Mouse (Mus musculus): Measurements from ENCODE around the gene Snapc4. TPM values are rescaled to one million over a fixed set of nuclear protein-coding genes. Genes with fewer than 3 reads are reported as not detected.
A peak's percentile ranks its signal among the peaks of the same experiment; 100 is the strongest.

Snapc4 gene
- polyA plus RNA-seq, 1 experiment from 2014 or later: 14.8 TPM

- Histone ChIP-seq H3K4me3 (ENCODE audit: low read length) (no peak overlapping the region), H3K36me3 (ENCODE audit: control insufficient read depth, insufficient read depth) (peaks cover 21% of the 10 kb centered on the region), H3K27me3 (ENCODE audit: control insufficient read depth, insufficient read depth, low read length) (no peaks in the 10 kb centered on the region), H3K9ac (ENCODE audit: low read length) (no peak overlapping the region), H3K27ac (ENCODE audit: low read length) (no peak overlapping the region), H3K4me1 (ENCODE audit: control insufficient read depth, insufficient read depth, low read length) (peaks cover 16% of the 10 kb centered on the region), H3K9me3 (replicated peaks; ENCODE audit: control insufficient read depth, low read length) (no peaks in the 10 kb centered on the region), H3K4me2 (ENCODE audit: low read depth, low read length) (no peak overlapping the region)
- whole genome bisulfite sequencing: 66% methylated on average over 5 of the region's 5 CpGs
- ATAC-seq (replicated peaks; ENCODE audit: extremely low read depth, insufficient read depth, low FRiP score): no peak
Observed at GRCm38 (mm10) chr2:26363481-26363880, 17.0 kb downstream of the Snapc4 start.

GRCm38 (mm10) chr2:26362991-26363390 lies 17.5 kb downstream of the Snapc4 start:
- Histone ChIP-seq H3K27ac (ENCODE audit: low read length) (no peak overlapping the region), H3K4me1 (ENCODE audit: control insufficient read depth, insufficient read depth, low read length) (peaks cover 16% of the 10 kb centered on the region), H3K36me3 (ENCODE audit: control insufficient read depth, insufficient read depth) (peaks cover 18% of the 10 kb centered on the region), H3K4me3 (ENCODE audit: low read length) (no peak overlapping the region), H3K9ac (ENCODE audit: low read length) (no peak overlapping the region), H3K9me3 (replicated peaks; ENCODE audit: control insufficient read depth, low read length) (no peaks in the 10 kb centered on the region), H3K27me3 (ENCODE audit: control insufficient read depth, insufficient read depth, low read length) (no peaks in the 10 kb centered on the region), H3K4me2 (ENCODE audit: low read depth, low read length) (no peak overlapping the region)
- no peak for ATAC-seq (replicated peaks; ENCODE audit: extremely low read depth, insufficient read depth, low FRiP score)
- WGBS: 83% methylated on average over 5 of the region's 5 CpGs

- 0 out of 2 replicates have a peak within 1 kb of the TSS, but pooled peaks have one; percentile 4 for H3K27ac ChIP-seq (ENCODE audit: low read length)
- H3K9ac ChIP-seq (ENCODE audit: low read length): no peak within 1 kb of the TSS
- H3K36me3 ChIP-seq (ENCODE audit: control insufficient read depth, insufficient read depth): no peaks in the 10 kb centered on the region
- no peaks in the 10 kb centered on the region for H3K27me3 ChIP-seq (ENCODE audit: control insufficient read depth, insufficient read depth, low read length)
- peaks cover 16% of the 10 kb centered on the region for H3K4me1 ChIP-seq (ENCODE audit: control insufficient read depth, insufficient read depth, low read length)
- ATAC-seq (replicated peaks; ENCODE audit: extremely low read depth, insufficient read depth, low FRiP score): no peak
- H3K4me3 ChIP-seq (ENCODE audit: low read length): no peak within 1 kb of the TSS
- no peak within 1 kb of the TSS for H3K4me2 ChIP-seq (ENCODE audit: low read depth, low read length)
- no peaks in the 10 kb centered on the region for H3K9me3 ChIP-seq (replicated peaks; ENCODE audit: control insufficient read depth, low read length)
- WGBS: 56% methylated on average over 3 of the region's 3 CpGs
Observed at GRCm38 (mm10) chr2:26360772-26361171, 19.7 kb downstream of the Snapc4 start, which contains the start of gene Card9. Gene Card9, minus strand, starts transcription at chr2:26360918.

GRCm38 (mm10) chr2:26359983-26360382 lies 20.5 kb downstream of the Snapc4 start:
- peak; percentile 25; the same call in 1 of the 2 replicates for ATAC-seq (replicated peaks; ENCODE audit: extremely low read depth, insufficient read depth, low FRiP score)
- no peaks in the 10 kb centered on the region for H3K27me3 ChIP-seq (ENCODE audit: control insufficient read depth, insufficient read depth, low read length)
- no peaks in the 10 kb centered on the region for H3K36me3 ChIP-seq (ENCODE audit: control insufficient read depth, insufficient read depth)
- H3K27ac ChIP-seq (ENCODE audit: low read length): 0 out of 2 replicates have a peak overlapping the region, but pooled peaks have one; percentile 4
- 54% methylated on average over 6 of the region's 6 CpGs for WGBS
- H3K9me3 ChIP-seq (replicated peaks; ENCODE audit: control insufficient read depth, low read length): no peaks in the 10 kb centered on the region
- no peak overlapping the region for H3K4me2 ChIP-seq (ENCODE audit: low read depth, low read length)
- no peak overlapping the region for H3K4me3 ChIP-seq (ENCODE audit: low read length)
- H3K4me1 ChIP-seq (ENCODE audit: control insufficient read depth, insufficient read depth, low read length): peaks cover 10% of the 10 kb centered on the region
- H3K9ac ChIP-seq (ENCODE audit: low read length): no peak overlapping the region

GRCm38 (mm10) chr2:26358667-26359320 lies 21.7 kb downstream of the Snapc4 start:
- no peak overlapping the region for H3K4me3 ChIP-seq (ENCODE audit: low read length)
- H3K27me3 ChIP-seq (ENCODE audit: control insufficient read depth, insufficient read depth, low read length): no peaks in the 10 kb centered on the region
- H3K4me1 ChIP-seq (ENCODE audit: control insufficient read depth, insufficient read depth, low read length): peaks cover 3% of the 10 kb centered on the region; the same call in 1 of the 2 replicates
- H3K9me3 ChIP-seq (replicated peaks; ENCODE audit: control insufficient read depth, low read length): no peaks in the 10 kb centered on the region
- H3K4me2 ChIP-seq (ENCODE audit: low read depth, low read length): no peak overlapping the region
- no peak overlapping the region for H3K27ac ChIP-seq (ENCODE audit: low read length)
- 84% methylated on average over 13 of the region's 13 CpGs for WGBS
- no peak overlapping the region for H3K9ac ChIP-seq (ENCODE audit: low read length)
- ATAC-seq (replicated peaks; ENCODE audit: extremely low read depth, insufficient read depth, low FRiP score): no peak
- H3K36me3 ChIP-seq (ENCODE audit: control insufficient read depth, insufficient read depth): no peaks in the 10 kb centered on the region

- Histone ChIP-seq H3K4me3 (ENCODE audit: low read length) (no peak overlapping the region), H3K36me3 (ENCODE audit: control insufficient read depth, insufficient read depth) (no peaks in the 10 kb centered on the region), H3K4me1 (ENCODE audit: control insufficient read depth, insufficient read depth, low read length) (peaks cover 7% of the 10 kb centered on the region), H3K4me2 (ENCODE audit: low read depth, low read length) (no peak overlapping the region), H3K9ac (ENCODE audit: low read length) (no peak overlapping the region), H3K9me3 (replicated peaks; ENCODE audit: control insufficient read depth, low read length) (no peaks in the 10 kb centered on the region), H3K27me3 (ENCODE audit: control insufficient read depth, insufficient read depth, low read length) (no peaks in the 10 kb centered on the region), H3K27ac (ENCODE audit: low read length) (no peak overlapping the region)
- no peak for ATAC-seq (replicated peaks; ENCODE audit: extremely low read depth, insufficient read depth, low FRiP score)
- 56% methylated on average over 15 of the region's 15 CpGs for whole genome bisulfite sequencing
Observed at GRCm38 (mm10) chr2:26357484-26357883, 23.0 kb downstream of the Snapc4 start.

- Histone ChIP-seq H3K4me2 (ENCODE audit: low read depth, low read length) (no peak overlapping the region), H3K4me1 (ENCODE audit: control insufficient read depth, insufficient read depth, low read length) (peaks cover 9% of the 10 kb centered on the region), H3K36me3 (ENCODE audit: control insufficient read depth, insufficient read depth) (no peaks in the 10 kb centered on the region), H3K4me3 (ENCODE audit: low read length) (no peak overlapping the region), H3K27ac (ENCODE audit: low read length) (no peak overlapping the region), H3K9me3 (replicated peaks; ENCODE audit: control insufficient read depth, low read length) (no peaks in the 10 kb centered on the region), H3K9ac (ENCODE audit: low read length) (no peak overlapping the region), H3K27me3 (ENCODE audit: control insufficient read depth, insufficient read depth, low read length) (no peaks in the 10 kb centered on the region)
- ATAC-seq (replicated peaks; ENCODE audit: extremely low read depth, insufficient read depth, low FRiP score): no peak
- 70% methylated on average over 7 of the region's 7 CpGs for WGBS
Observed at GRCm38 (mm10) chr2:26356678-26357077, 23.8 kb downstream of the Snapc4 start.

- H3K27ac ChIP-seq (ENCODE audit: low read length): no peak overlapping the region
- no peaks in the 10 kb centered on the region for H3K27me3 ChIP-seq (ENCODE audit: control insufficient read depth, insufficient read depth, low read length)
- H3K4me2 ChIP-seq (ENCODE audit: low read depth, low read length): no peak overlapping the region
- H3K9ac ChIP-seq (ENCODE audit: low read length): no peak overlapping the region
- no peak overlapping the region for H3K4me3 ChIP-seq (ENCODE audit: low read length)
- H3K4me1 ChIP-seq (ENCODE audit: control insufficient read depth, insufficient read depth, low read length): peaks cover 10% of the 10 kb centered on the region
- no peaks in the 10 kb centered on the region for H3K36me3 ChIP-seq (ENCODE audit: control insufficient read depth, insufficient read depth)
- WGBS: 76% methylated on average over 4 of the region's 4 CpGs
- no peak for ATAC-seq (replicated peaks; ENCODE audit: extremely low read depth, insufficient read depth, low FRiP score)
- H3K9me3 ChIP-seq (replicated peaks; ENCODE audit: control insufficient read depth, low read length): no peaks in the 10 kb centered on the region
Observed at GRCm38 (mm10) chr2:26356231-26356630, 24.2 kb downstream of the Snapc4 start.

- no peak for ATAC-seq (replicated peaks; ENCODE audit: extremely low read depth, insufficient read depth, low FRiP score)
- no peaks in the 10 kb centered on the region for H3K9me3 ChIP-seq (replicated peaks; ENCODE audit: control insufficient read depth, low read length)
- WGBS: 88% methylated on average over 4 of the region's 4 CpGs
- no peaks in the 10 kb centered on the region for H3K27me3 ChIP-seq (ENCODE audit: control insufficient read depth, insufficient read depth, low read length)
- H3K4me1 ChIP-seq (ENCODE audit: control insufficient read depth, insufficient read depth, low read length): peaks cover 17% of the 10 kb centered on the region
- peaks cover 5% of the 10 kb centered on the region for H3K36me3 ChIP-seq (ENCODE audit: control insufficient read depth, insufficient read depth)
- H3K4me2 ChIP-seq (ENCODE audit: low read depth, low read length): no peak overlapping the region
- H3K4me3 ChIP-seq (ENCODE audit: low read length): no peak overlapping the region
- H3K27ac ChIP-seq (ENCODE audit: low read length): no peak overlapping the region
- H3K9ac ChIP-seq (ENCODE audit: low read length): no peak overlapping the region
Observed at GRCm38 (mm10) chr2:26354401-26354800, 26.1 kb downstream of the Snapc4 start.

All from heart, embryonic 16.5 days (tissue).